Mouse (Mus musculus) liver, adult 2 months (tissue): ENCODE measurements around the gene Coa4.

Experiments used
- CTCF ChIP-seq: fragments of 200-500 bp; IDR thresholded peaks from 2 replicates; pipeline ENCODE4 v1.5.1; 2011; ENCODE audit warnings: low read depth, low read length, control low read depth
- POLR2A ChIP-seq: fragments of 200-500 bp; IDR thresholded peaks from 2 replicates; pipeline ENCODE4 v1.6.1; 2011; ENCODE audit warnings: low read length, control low read depth; ENCODE audit not compliant: insufficient read depth; ENCODE audit errors: extremely low read depth

DNA sequence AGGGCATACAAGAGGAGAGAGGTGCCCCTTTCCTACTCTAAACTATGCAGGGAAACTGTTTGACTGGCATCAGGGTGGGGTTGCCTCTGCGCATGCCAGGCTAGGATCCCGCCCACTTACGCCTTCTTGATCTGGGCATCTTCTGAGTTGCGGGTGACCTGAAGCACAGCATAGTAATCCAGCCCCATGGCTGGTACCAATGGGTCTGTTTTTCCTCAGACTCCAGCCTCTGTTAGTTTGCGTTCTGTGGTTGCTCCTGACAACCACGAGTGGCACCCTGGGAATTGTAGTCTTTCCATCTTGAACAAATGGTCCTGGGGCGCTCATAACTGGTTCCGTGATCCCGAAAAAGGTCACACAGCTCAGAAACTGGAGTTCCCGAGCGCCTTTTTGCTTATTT, 22.3 kb upstream of the Coa4 start, which contains the start of gene Dnajb13:
- TF ChIP-seq CTCF (no peak), POLR2A (no peak)
